Mouse (Mus musculus) cortical plate, adult 2 months (tissue): ENCODE results near the gene Klhdc10. TPM values are rescaled to one million over a fixed set of nuclear protein-coding genes. Genes with fewer than 3 reads are reported as not detected.

Experiments used
- H3K27ac ChIP-seq: fragments of 200-500 bp; 2 replicates; pipeline ENCODE4 v1.5.1; 2012; ENCODE audit warnings: low read length, control low read depth, inconsistent platforms; ENCODE audit not compliant: insufficient read depth
- H3K4me1 ChIP-seq: fragments of 200-500 bp; 2 replicates; pipeline ENCODE4 v1.6.1; 2011; ENCODE audit warnings: low read length; ENCODE audit not compliant: control insufficient read depth, insufficient read depth
- H3K4me3 ChIP-seq: fragments of 200-500 bp; 2 replicates; pipeline ENCODE4 v1.5.1; 2011; ENCODE audit warnings: mild to moderate bottlenecking, low read length, control low read depth; ENCODE audit not compliant: insufficient read depth
- CTCF ChIP-seq: fragments of 200-500 bp; IDR thresholded peaks from 2 replicates; pipeline ENCODE4 v1.5.1; 2011; ENCODE audit warnings: mild to moderate bottlenecking, control low read depth, low read length; ENCODE audit not compliant: insufficient read depth; ENCODE audit errors: extremely low read depth
- POLR2A ChIP-seq: fragments of 200-500 bp; IDR thresholded peaks from 2 replicates; pipeline ENCODE4 v1.6.1; 2011; ENCODE audit warnings: mild to moderate bottlenecking, low read length, control low read depth; ENCODE audit not compliant: insufficient read depth; ENCODE audit errors: extremely low read depth
- polyA plus RNA-seq: library from polyadenylated mRNA; depleted of rRNA; stranded (reverse); fragments of >200 nt; gene quantifications from 2 replicates; pipeline ENCODE4 v1.2.3, GENCODE M21; 2012

Gene Klhdc10
- polyA plus RNA-seq, 1 experiment: 58.0 TPM

DNA sequence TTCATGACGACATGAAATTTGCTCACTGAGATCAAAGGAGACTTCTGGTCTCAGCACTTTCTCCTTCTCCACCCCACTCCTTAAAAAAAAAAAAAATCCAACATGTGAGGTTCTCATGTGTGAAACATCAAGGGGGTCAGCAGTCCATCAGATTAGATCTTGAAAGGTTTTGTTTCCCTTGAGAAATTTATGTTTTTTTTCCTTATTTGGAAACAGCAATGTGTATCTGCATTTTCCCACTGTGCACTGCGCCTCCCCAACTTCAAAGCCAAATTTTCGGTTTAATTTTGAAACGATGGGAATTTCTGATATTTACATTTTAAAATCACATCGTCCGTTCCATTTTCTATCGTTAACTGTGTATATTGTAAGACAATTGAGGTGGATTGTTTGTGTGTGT is 952 bp upstream of the Klhdc10 start:
- Histone ChIP-seq H3K4me1 (peaks cover 4% of the 10 kb centered on the region; the same call in 1 of the 2 replicates), H3K4me3 (peak overlapping the region; percentile 82; the same call in 1 of the 2 replicates), H3K27ac (no peak overlapping the region)
- no peak for TF ChIP-seq POLR2A
- no peak for TF ChIP-seq CTCF

DNA sequence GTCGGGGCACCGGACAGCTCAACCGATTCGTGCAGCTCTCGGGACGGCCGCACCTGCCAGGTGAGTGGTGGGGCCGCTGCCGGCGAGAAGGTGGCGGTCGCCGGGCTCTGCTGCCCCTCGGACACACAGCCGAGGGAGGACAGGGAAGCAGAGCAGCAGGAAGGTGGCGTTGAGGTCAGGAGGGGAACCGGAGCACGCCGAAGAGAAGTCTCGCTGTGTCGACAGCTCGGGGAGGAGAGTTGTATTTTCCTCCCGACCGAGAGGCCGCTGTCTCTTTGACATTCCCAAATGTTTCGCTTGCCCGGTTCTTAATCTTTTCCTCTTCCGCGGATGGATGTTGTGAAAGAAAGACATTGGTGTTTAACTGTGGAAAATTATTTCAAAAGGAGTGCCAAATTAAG is 423 bp downstream of the Klhdc10 start:
- Histone ChIP-seq H3K4me1 (peaks cover 4% of the 10 kb centered on the region; the same call in 1 of the 2 replicates), H3K27ac (no peak overlapping the region), H3K4me3 (peak overlapping the region; percentile 82)
- TF ChIP-seq CTCF: no peak
- TF ChIP-seq POLR2A: no peak

GRCm38 (mm10) chr6:30403465-30403864 is 1.8 kb downstream of the Klhdc10 start:
- H3K27ac ChIP-seq: no peak overlapping the region
- peaks cover 4% of the 10 kb centered on the region; the same call in 1 of the 2 replicates for H3K4me1 ChIP-seq

DNA sequence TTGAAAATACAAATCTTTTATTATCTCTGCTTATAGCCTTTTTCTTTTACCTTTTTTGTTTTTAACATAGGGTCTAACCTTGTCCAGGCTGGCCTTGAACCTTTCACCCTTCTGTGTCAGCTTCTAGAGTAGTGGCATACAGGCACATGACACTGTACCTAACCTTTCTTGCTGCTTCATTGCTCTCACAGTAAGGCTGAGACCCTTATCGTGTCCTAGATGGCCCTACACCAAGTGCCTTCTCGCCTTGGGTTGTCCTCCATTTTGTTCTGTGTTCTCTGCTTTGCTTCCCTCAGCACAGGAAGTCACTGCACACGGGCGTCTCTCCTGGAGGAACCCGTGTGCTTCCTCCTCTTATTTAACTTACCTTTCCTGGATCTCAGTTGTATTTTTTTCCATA is 3.0 kb downstream of the Klhdc10 start:
- no peak for TF ChIP-seq CTCF
- Histone ChIP-seq H3K4me3 (no peak overlapping the region), H3K4me1 (peaks cover 4% of the 10 kb centered on the region; the same call in 1 of the 2 replicates), H3K27ac (no peak overlapping the region)

More at GRCm38 (mm10) chr6:30403465-30403864, 1.8 kb downstream of the Klhdc10 start:
- H3K4me3 ChIP-seq: peak overlapping the region; percentile 42
- TF ChIP-seq CTCF (peak; percentile 95), POLR2A (0 out of 2 replicates have a peak, but pooled peaks have one; percentile 29)

DNA sequence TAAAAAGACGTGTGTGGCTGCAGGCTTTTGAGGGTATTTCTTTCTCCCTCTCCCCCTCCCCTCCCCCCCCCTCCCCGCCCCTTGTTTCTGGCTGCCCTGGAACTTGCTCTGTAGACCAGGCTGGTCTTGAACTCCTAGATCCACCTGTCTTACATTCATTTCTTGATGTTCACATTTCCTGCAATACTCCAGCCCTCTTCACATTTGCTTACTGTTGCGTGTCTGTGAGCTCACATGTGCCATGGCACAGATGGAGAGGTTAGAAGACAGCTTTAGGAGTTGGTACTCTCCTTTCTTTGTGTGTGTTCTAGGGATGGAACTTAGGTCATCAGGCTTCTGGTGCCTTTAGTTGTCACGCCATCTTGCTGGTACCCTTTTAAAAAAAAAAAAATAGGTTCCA is 6.6 kb downstream of the Klhdc10 start:
- H3K27ac ChIP-seq: no peak overlapping the region
- TF ChIP-seq POLR2A (no peak), CTCF (no peak)

DNA sequence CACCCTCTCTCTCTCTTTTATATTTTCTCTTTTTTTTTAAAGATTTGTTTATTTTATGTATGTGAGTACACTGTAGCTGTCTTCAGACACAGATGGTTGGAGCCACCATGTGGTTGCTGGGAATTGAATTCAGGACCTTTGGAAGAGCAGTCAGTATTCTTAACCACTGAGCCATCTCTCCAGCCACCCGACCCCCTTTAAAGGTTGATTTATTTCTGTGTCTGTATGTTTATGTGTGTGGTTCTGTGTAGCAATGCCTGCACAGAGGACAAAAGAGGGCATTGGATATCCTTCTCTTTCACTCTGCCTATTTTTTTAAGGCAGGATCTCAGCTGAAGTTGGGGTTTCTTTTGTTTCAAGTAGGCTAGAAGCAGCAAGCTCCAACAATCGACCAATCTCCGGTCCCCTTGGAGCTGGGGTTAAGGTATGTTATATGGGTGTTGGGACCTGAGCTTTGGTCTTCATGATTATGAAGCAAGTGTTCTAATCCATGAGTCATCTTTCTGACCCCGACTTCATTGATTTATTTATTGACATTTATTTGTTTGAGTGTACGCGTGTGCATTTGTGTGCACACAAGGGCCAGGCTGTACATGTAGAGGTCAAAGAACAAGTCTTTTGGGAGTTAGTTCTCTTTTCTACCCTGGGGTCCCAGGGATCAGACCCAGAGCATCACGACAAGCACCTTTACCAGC is 7.9 kb downstream of the Klhdc10 start:
- peaks cover 2% of the 10 kb centered on the region for H3K4me1 ChIP-seq
- no peak overlapping the region for H3K27ac ChIP-seq
- H3K4me3 ChIP-seq: no peak overlapping the region
- TF ChIP-seq POLR2A: no peak
- no peak for TF ChIP-seq CTCF

More for the DNA sequence above, 6.6 kb downstream of the Klhdc10 start:
- H3K4me1 ChIP-seq: peaks cover 2% of the 10 kb centered on the region
- no peak overlapping the region for H3K4me3 ChIP-seq

GRCm38 (mm10) chr6:30411311-30411710 is 9.6 kb downstream of the Klhdc10 start:
- Histone ChIP-seq H3K4me3 (no peak overlapping the region), H3K4me1 (no peaks in the 10 kb centered on the region; the same call in 1 of the 2 replicates), H3K27ac (no peak overlapping the region)
- no peak for TF ChIP-seq POLR2A
- TF ChIP-seq CTCF: no peak

- TF ChIP-seq POLR2A: no peak
- no peak for TF ChIP-seq CTCF
- Histone ChIP-seq H3K4me1 (no peaks in the 10 kb centered on the region), H3K27ac (no peak overlapping the region), H3K4me3 (no peak overlapping the region)
Measured at GRCm38 (mm10) chr6:30416126-30416525, 14.5 kb downstream of the Klhdc10 start.

DNA sequence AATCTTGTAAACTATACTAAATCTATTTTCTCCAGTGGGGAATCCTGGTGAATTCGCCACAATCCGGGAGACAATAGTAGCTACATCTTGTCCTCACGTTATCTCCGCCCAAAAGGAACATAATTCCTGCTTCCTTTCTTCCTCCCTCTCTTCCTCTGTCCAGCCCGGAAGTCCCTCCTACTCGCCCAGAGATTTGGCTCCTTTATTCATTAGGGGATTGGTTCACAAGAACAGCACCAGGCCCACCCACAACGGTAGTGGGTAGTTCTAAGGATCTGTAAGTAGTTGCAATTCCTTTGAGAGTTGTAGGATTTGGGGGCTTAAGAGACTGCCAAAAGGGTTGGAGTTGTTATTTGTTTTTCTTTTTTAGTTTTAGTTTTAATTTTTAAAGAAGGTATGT is 15.1 kb downstream of the Klhdc10 start:
- no peak overlapping the region for H3K27ac ChIP-seq
- TF ChIP-seq CTCF (no peak), POLR2A (no peak)

More for the DNA sequence above, 15.1 kb downstream of the Klhdc10 start:
- H3K4me3 ChIP-seq: no peak overlapping the region
- H3K4me1 ChIP-seq: no peaks in the 10 kb centered on the region
